Mouse (Mus musculus) limb, embryonic 13.5 days (tissue): ENCODE data around the gene Celf1. TPM values are rescaled to one million over a fixed set of nuclear protein-coding genes. Genes with fewer than 3 reads are reported as not detected.
"Not testable (repeated sequence)": the region's sequence is repeated elsewhere in the genome, so short reads cannot be mapped to it uniquely, and the experiment has no call there.

Experiments
- ATAC-seq: fragments of 200-750 bp; cut with Nextera tagmentation; 2 replicates; pipeline ENCODE4 v1.8.0; 2017; ENCODE audit warnings: low read depth, moderate number of reproducible peaks, moderate TSS enrichment; ENCODE audit not compliant: low FRiP score
- H3K27ac ChIP-seq: fragments of 300-500 bp; sonication (generic); 2 replicates; pipeline ENCODE4 v1.5.1; 2015; ENCODE audit warnings: inconsistent platforms, mild to moderate bottlenecking, moderate library complexity
- H3K27me3 ChIP-seq: fragments of 300-500 bp; sonication (generic); 2 replicates; pipeline ENCODE4 v1.6.1; 2015; ENCODE audit warnings: mild to moderate bottlenecking, inconsistent platforms
- H3K36me3 ChIP-seq: fragments of 300-500 bp; sonication (generic); 2 replicates; pipeline ENCODE4 v1.6.1; 2015; ENCODE audit warnings: inconsistent platforms, mild to moderate bottlenecking, moderate library complexity
- H3K4me1 ChIP-seq: fragments of 300-500 bp; sonication (generic); 2 replicates; pipeline ENCODE4 v1.6.1; 2015; ENCODE audit warnings: inconsistent platforms
- H3K4me2 ChIP-seq: fragments of 300-500 bp; sonication (generic); replicated peaks from 2 replicates; pipeline ENCODE4 v1.6.1; 2015; ENCODE audit warnings: inconsistent platforms, mild to moderate bottlenecking, moderate library complexity
- H3K4me3 ChIP-seq: fragments of 300-500 bp; sonication (generic); 2 replicates; pipeline ENCODE4 v1.5.1; 2015; ENCODE audit warnings: moderate library complexity, mild to moderate bottlenecking, inconsistent platforms
- H3K9ac ChIP-seq: fragments of 300-500 bp; sonication (generic); 2 replicates; pipeline ENCODE4 v1.6.1; 2015; ENCODE audit warnings: mild to moderate bottlenecking, inconsistent platforms
- H3K9me3 ChIP-seq: fragments of 300-500 bp; sonication (generic); 2 replicates; pipeline ENCODE4 v1.6.1; 2016; ENCODE audit warnings: inconsistent platforms
- WGBS: fragments of 180-500 bp; shearing (Covaris S2); methylation state at CpG from one replicate; pipeline ENCODE4 v1.1.7; 2015; 5-methylcytosine and 5-hydroxymethylcytosine counted together
- polyA plus RNA-seq: library from polyadenylated mRNA; unstranded; fragments of >200 nt; fragmentation: Nextera tagmentation; extraction: Ambion mirVana; gene quantifications from 2 replicates; pipeline ENCODE4 v1.2.1, GENCODE M21; 2015

Celf1 gene
- polyA plus RNA-seq, 1 experiment from 2014 or later = 89.7 TPM

- no peak overlapping the region for H3K9ac ChIP-seq
These were observed 87.4 kb downstream of the Celf1 start for GRCm38 (mm10) chr2:91027391-91028214.

GRCm38 (mm10) chr2:91031216-91031615, 91.0 kb downstream of the Celf1 start:
- WGBS = 83% methylated on average over 4 of the region's 4 CpGs

More at GRCm38 (mm10) chr2:91027391-91028214, 87.4 kb downstream of the Celf1 start:
- H3K9me3 ChIP-seq = no peaks in the 10 kb centered on the region
- no peak overlapping the region for H3K4me3 ChIP-seq
- H3K27me3 ChIP-seq = no peaks in the 10 kb centered on the region
- 86% methylated on average over 9 of the region's 9 CpGs for WGBS
- no peaks in the 10 kb centered on the region for H3K36me3 ChIP-seq
- H3K4me2 ChIP-seq = no peak overlapping the region
- no peak for ATAC-seq
- no peaks in the 10 kb centered on the region for H3K4me1 ChIP-seq
- no peak overlapping the region for H3K27ac ChIP-seq

GRCm38 (mm10) chr2:91033000-91033399, 92.8 kb downstream of the Celf1 start:
- H3K27ac ChIP-seq = no peak overlapping the region
- 21% methylated on average over 3 of the region's 3 CpGs for WGBS
- H3K27me3 ChIP-seq = no peaks in the 10 kb centered on the region
- no peaks in the 10 kb centered on the region for H3K9me3 ChIP-seq
- H3K4me1 ChIP-seq = no peaks in the 10 kb centered on the region
- no peaks in the 10 kb centered on the region for H3K36me3 ChIP-seq
- no peak overlapping the region for H3K4me2 ChIP-seq
- ATAC-seq = no peak
- no peak overlapping the region for H3K4me3 ChIP-seq
- H3K9ac ChIP-seq = no peak overlapping the region

More at GRCm38 (mm10) chr2:91031216-91031615, 91.0 kb downstream of the Celf1 start:
- Histone ChIP-seq H3K4me2 (no peak overlapping the region), H3K36me3 (no peaks in the 10 kb centered on the region), H3K27ac (no peak overlapping the region), H3K27me3 (no peaks in the 10 kb centered on the region), H3K9ac (no peak overlapping the region), H3K4me1 (no peaks in the 10 kb centered on the region), H3K4me3 (no peak overlapping the region), H3K9me3 (no peaks in the 10 kb centered on the region)
- ATAC-seq = no peak

GRCm38 (mm10) chr2:91035385-91035784, 95.2 kb downstream of the Celf1 start, which contains the start of gene Rapsn:
TSS of gene Rapsn (plus strand) at chr2:91035620.
- Histone ChIP-seq H3K9me3 (no peaks in the 10 kb centered on the region), H3K9ac (no peak within 1 kb of the TSS; the same call in 1 of the 2 replicates), H3K4me1 (no peaks in the 10 kb centered on the region), H3K4me2 (peak within 1 kb of the TSS; percentile 16), H3K4me3 (no peak within 1 kb of the TSS; the same call in 1 of the 2 replicates), H3K36me3 (no peaks in the 10 kb centered on the region), H3K27ac (no peak within 1 kb of the TSS), H3K27me3 (no peaks in the 10 kb centered on the region)
- peak; percentile 77 for ATAC-seq
- 65% methylated on average over 9 of the region's 9 CpGs for whole genome bisulfite sequencing

GRCm38 (mm10) chr2:91041786-91042185, 101.6 kb downstream of the Celf1 start:
- Histone ChIP-seq H3K9ac (no peak overlapping the region), H3K27ac (no peak overlapping the region), H3K36me3 (no peaks in the 10 kb centered on the region), H3K9me3 (no peaks in the 10 kb centered on the region), H3K27me3 (no peaks in the 10 kb centered on the region), H3K4me2 (no peak overlapping the region), H3K4me1 (peaks cover 5% of the 10 kb centered on the region), H3K4me3 (no peak overlapping the region)
- no peak for ATAC-seq
- WGBS = 75% methylated on average over 8 of the region's 8 CpGs

GRCm38 (mm10) chr2:91042651-91043398, 102.6 kb downstream of the Celf1 start:
- 76% methylated on average over 17 of the region's 21 CpGs for WGBS
- no peak overlapping the region for H3K4me3 ChIP-seq
- 0 out of 2 replicates have a peak, but pooled peaks have one; percentile 17 for ATAC-seq

GRCm38 (mm10) chr2:91044727-91045126, 104.5 kb downstream of the Celf1 start:
- Histone ChIP-seq H3K27me3 (no peaks in the 10 kb centered on the region), H3K27ac (no peak overlapping the region), H3K4me1 (peaks cover 7% of the 10 kb centered on the region), H3K9me3 (no peaks in the 10 kb centered on the region), H3K4me2 (no peak overlapping the region), H3K9ac (no peak overlapping the region), H3K4me3 (no peak overlapping the region), H3K36me3 (no peaks in the 10 kb centered on the region)
- WGBS = 82% methylated on average over 13 of the region's 13 CpGs
- no peak for ATAC-seq

More at GRCm38 (mm10) chr2:91042651-91043398, 102.6 kb downstream of the Celf1 start:
- no peaks in the 10 kb centered on the region for H3K27me3 ChIP-seq
- peaks cover 7% of the 10 kb centered on the region for H3K4me1 ChIP-seq
- H3K4me2 ChIP-seq = no peak overlapping the region
- no peaks in the 10 kb centered on the region for H3K36me3 ChIP-seq
- H3K9me3 ChIP-seq = no peaks in the 10 kb centered on the region
- no peak overlapping the region for H3K9ac ChIP-seq
- H3K27ac ChIP-seq = no peak overlapping the region

- H3K27me3 ChIP-seq, H3K27ac ChIP-seq, H3K4me2 ChIP-seq, H3K36me3 ChIP-seq, H3K4me3 ChIP-seq, H3K4me1 ChIP-seq, H3K9ac ChIP-seq, H3K9me3 ChIP-seq, ATAC-seq: not testable (repeated sequence)
- WGBS = 82% methylated on average over 1 of the region's 1 CpGs
These were observed 105.6 kb downstream of the Celf1 start for GRCm38 (mm10) chr2:91045805-91046204.

GRCm38 (mm10) chr2:91047359-91047758, 107.2 kb downstream of the Celf1 start:
- no peaks in the 10 kb centered on the region for H3K9me3 ChIP-seq
- H3K4me1 ChIP-seq = peaks cover 7% of the 10 kb centered on the region
- no peak overlapping the region for H3K4me3 ChIP-seq
- 40% methylated on average over 9 of the region's 9 CpGs for WGBS
- no peak overlapping the region for H3K9ac ChIP-seq
- no peak overlapping the region for H3K4me2 ChIP-seq
- ATAC-seq = no peak
- H3K27me3 ChIP-seq = no peaks in the 10 kb centered on the region
- H3K27ac ChIP-seq = no peak overlapping the region
- H3K36me3 ChIP-seq = peaks cover 9% of the 10 kb centered on the region; the same call in 1 of the 2 replicates

- no peak overlapping the region for H3K27ac ChIP-seq
- ATAC-seq = no peak
- H3K9me3 ChIP-seq = no peaks in the 10 kb centered on the region
- no peaks in the 10 kb centered on the region for H3K27me3 ChIP-seq
- H3K4me3 ChIP-seq = no peak overlapping the region
- no peak overlapping the region for H3K9ac ChIP-seq
- H3K4me1 ChIP-seq = peaks cover 11% of the 10 kb centered on the region
- H3K4me2 ChIP-seq = no peak overlapping the region
- WGBS = 84% methylated on average over 3 of the region's 3 CpGs
- H3K36me3 ChIP-seq = peaks cover 28% of the 10 kb centered on the region
These were observed 111.7 kb downstream of the Celf1 start for GRCm38 (mm10) chr2:91051917-91052316.

- peak overlapping the region; percentile 89; the same call in 1 of the 2 replicates for H3K4me3 ChIP-seq
- no peak overlapping the region for H3K9ac ChIP-seq
- peaks cover 11% of the 10 kb centered on the region for H3K4me1 ChIP-seq
- peaks cover 36% of the 10 kb centered on the region for H3K36me3 ChIP-seq
- WGBS = 55% methylated on average over 2 of the region's 2 CpGs
- ATAC-seq = no peak
- H3K27ac ChIP-seq = no peak overlapping the region
- H3K27me3 ChIP-seq = no peaks in the 10 kb centered on the region
- H3K9me3 ChIP-seq = no peaks in the 10 kb centered on the region
- H3K4me2 ChIP-seq = peak overlapping the region; percentile 98
These were observed 112.6 kb downstream of the Celf1 start for GRCm38 (mm10) chr2:91052752-91053151.
